In the genomic region with DNA sequence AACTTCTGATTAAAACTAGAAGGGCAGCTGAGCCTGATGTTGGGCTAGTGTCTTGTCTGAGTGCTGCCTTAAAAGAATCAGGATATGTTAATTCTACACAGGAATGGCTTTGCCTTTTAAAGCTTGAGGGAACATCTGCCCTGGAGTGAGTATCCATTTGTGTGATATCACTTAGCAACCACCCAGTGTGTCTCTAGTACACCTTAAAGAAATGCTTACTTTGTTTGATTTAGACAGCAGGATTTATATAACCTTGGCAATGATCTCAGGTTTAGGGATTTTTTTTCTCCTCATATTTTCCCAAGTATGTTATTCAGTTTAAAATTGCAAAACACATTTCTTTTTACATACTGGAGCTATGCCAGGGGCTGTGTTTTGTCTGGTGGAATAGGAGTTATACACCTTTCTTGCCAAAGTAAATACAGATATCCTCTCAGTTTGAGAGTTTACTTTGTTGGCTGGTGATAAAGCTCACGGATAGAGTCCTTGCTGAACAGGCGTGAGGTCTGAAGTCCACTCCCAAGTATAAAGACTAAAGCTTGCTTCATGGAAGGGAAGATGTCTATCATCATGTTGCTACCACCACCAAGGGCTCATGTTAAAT, we compare ENCODE assay signal across 19 mouse cellular contexts.
A peak's percentile ranks its signal among the peaks of the same experiment; 100 is the strongest.
DNase-seq lines count a peak whose midpoint lies in the region; ATAC-seq and TF ChIP-seq lines count a peak whose summit lies in the region.
"Had no signal": no experiment of that assay in that cellular context is flagged by ENCODE, and none has a peak within 500 bp of the region (broad histone marks: within the 10 kb centered on the region; RNA-seq: fewer than 3 reads in every experiment).

No protein-coding gene starts in this region.

- peak overlapping the region; percentile 29; the same call in 1 of the 2 replicates for H3K27ac ChIP-seq in intestine, embryonic 14.5 days (ENCODE audit: low read depth)
- H3K27ac ChIP-seq in intestine, postnatal 0 days (ENCODE audit: low read depth, low read length), result no peak overlapping the region
- peak overlapping the region; percentile 61 for H3K27ac ChIP-seq in lung, embryonic 16.5 days (ENCODE audit: low read length)
- H3K27ac ChIP-seq: forebrain, embryonic 12.5 days; hindbrain, embryonic 13.5 days; layer of hippocampus, adult 2 months; midbrain, embryonic 12.5 days had no signal

- no peak for TF ChIP-seq CTCF in intestine, postnatal 0 days (IDR thresholded peaks at IDR 0.05; ENCODE audit: low read depth)

- peaks cover 5% of the 10 kb centered on the region; the same call in 1 of the 2 replicates for H3K4me1 ChIP-seq in intestine, embryonic 14.5 days (replicated peaks; ENCODE audit: control insufficient read depth, insufficient read depth, low read length)
- no peaks in the 10 kb centered on the region for H3K4me1 ChIP-seq in intestine, postnatal 0 days (replicated peaks; ENCODE audit: control insufficient read depth, insufficient read depth, low read length)
- H3K4me1 ChIP-seq in lung, embryonic 16.5 days (replicated peaks; ENCODE audit: control insufficient read depth, insufficient read depth, low read length), result peaks cover 9% of the 10 kb centered on the region
- H3K4me1 ChIP-seq: forebrain, embryonic 12.5 days; hindbrain, embryonic 13.5 days; midbrain, embryonic 12.5 days had no signal

- no peak overlapping the region for H3K4me3 ChIP-seq in intestine, embryonic 14.5 days (ENCODE audit: low read depth, low read length)
- H3K4me3 ChIP-seq in intestine, postnatal 0 days (ENCODE audit: low read depth, low read length), result no peak overlapping the region
- H3K4me3 ChIP-seq in lung, embryonic 16.5 days (ENCODE audit: low read length), result no peak overlapping the region
- H3K4me3 ChIP-seq: forebrain, embryonic 12.5 days; hindbrain, embryonic 13.5 days; layer of hippocampus, adult 2 months; midbrain, embryonic 12.5 days had no signal

- H3K9me3 ChIP-seq in intestine, embryonic 14.5 days (ENCODE audit: control insufficient read depth, low read length), result no peaks in the 10 kb centered on the region
- no peaks in the 10 kb centered on the region for H3K9me3 ChIP-seq in intestine, postnatal 0 days (ENCODE audit: control insufficient read depth)
- no peaks in the 10 kb centered on the region for H3K9me3 ChIP-seq in lung, embryonic 16.5 days (ENCODE audit: control insufficient read depth, low read length)
- H3K9me3 ChIP-seq: forebrain, embryonic 12.5 days; hindbrain, embryonic 13.5 days; midbrain, embryonic 12.5 days had no signal

- DNase-seq in intestine, embryonic 14.5 days (ENCODE audit: low spot score), result no peak
- no peak for DNase-seq in lung, postnatal 14 days
- DNase-seq in lung, postnatal 25 days (ENCODE audit: low spot score), result peak; percentile 63
- DNase-seq in thymus, adult 18-20 months, result no peak
- no peak for DNase-seq in layer of hippocampus, postnatal 25 days (ENCODE audit: extremely low spot score in 1 of 2, low spot score in 1 of 2)
- DNase-seq: cerebellum, adult 8-10 months; gastrocnemius, postnatal 14 days; heart, adult 18-20 months; kidney, adult 18-20 months; kidney, postnatal 10 days; right cerebral cortex, adult 18-20 months; thymus, adult 2 months had no signal

- no peaks in the 10 kb centered on the region for H3K36me3 ChIP-seq in intestine, embryonic 14.5 days (ENCODE audit: control insufficient read depth, insufficient read depth, low read length)
- no peaks in the 10 kb centered on the region for H3K36me3 ChIP-seq in intestine, postnatal 0 days (ENCODE audit: control insufficient read depth, insufficient read depth)
- H3K36me3 ChIP-seq in lung, embryonic 16.5 days (ENCODE audit: control insufficient read depth, insufficient read depth, low read length), result no peaks in the 10 kb centered on the region
- H3K36me3 ChIP-seq: forebrain, embryonic 12.5 days; hindbrain, embryonic 13.5 days; midbrain, embryonic 12.5 days had no signal

- H3K27me3 ChIP-seq in intestine, embryonic 14.5 days (replicated peaks; ENCODE audit: control insufficient read depth, insufficient read depth, low read length), result no peaks in the 10 kb centered on the region
- H3K27me3 ChIP-seq in intestine, postnatal 0 days (replicated peaks; ENCODE audit: control insufficient read depth, insufficient read depth, low read length), result no peaks in the 10 kb centered on the region
- H3K27me3 ChIP-seq in lung, embryonic 16.5 days (ENCODE audit: control insufficient read depth, insufficient read depth, low read depth, low read length), result no peaks in the 10 kb centered on the region
- H3K27me3 ChIP-seq: forebrain, embryonic 12.5 days; hindbrain, embryonic 13.5 days; midbrain, embryonic 12.5 days had no signal

- WGBS in intestine, embryonic 14.5 days, result 26% methylated on average over 2 of the region's 2 CpGs
- 19% methylated on average over 2 of the region's 2 CpGs for WGBS in intestine, postnatal 0 days
- 17% methylated on average over 2 of the region's 2 CpGs for WGBS in lung, embryonic 16.5 days

- peak; percentile 78 for ATAC-seq in intestine, embryonic 14.5 days (replicated peaks; ENCODE audit: low FRiP score, low TSS enrichment, low read depth)
- no peak for ATAC-seq in intestine, postnatal 0 days
- ATAC-seq in lung, embryonic 16.5 days (ENCODE audit: low read depth), result peak; percentile 91

- H3K4me2 ChIP-seq in intestine, embryonic 14.5 days (ENCODE audit: low read length), result no peak overlapping the region
- no peak overlapping the region for H3K4me2 ChIP-seq in intestine, postnatal 0 days (replicated peaks; ENCODE audit: low read depth)
- no peak overlapping the region for H3K4me2 ChIP-seq in lung, embryonic 16.5 days (ENCODE audit: low read depth, low read length)
- H3K4me2 ChIP-seq: forebrain, embryonic 12.5 days; hindbrain, embryonic 13.5 days; liver, embryonic 11.5 days; midbrain, embryonic 12.5 days had no signal

- no peak overlapping the region for H3K9ac ChIP-seq in intestine, embryonic 14.5 days (ENCODE audit: low read length)
- H3K9ac ChIP-seq in intestine, postnatal 0 days (ENCODE audit: low read depth, low read length), result no peak overlapping the region
- H3K9ac ChIP-seq in lung, embryonic 16.5 days (ENCODE audit: low read length), result no peak overlapping the region
- H3K9ac ChIP-seq: forebrain, embryonic 12.5 days; hindbrain, embryonic 13.5 days; midbrain, embryonic 12.5 days had no signal
